Mouse (Mus musculus) cortical plate, adult 2 months (tissue): ENCODE measurements around the gene Nek4.

ENCODE experiments used
- CTCF ChIP-seq: fragments of 200-500 bp; IDR thresholded peaks from 2 replicates; pipeline ENCODE4 v1.5.1; 2011; ENCODE audit warnings: mild to moderate bottlenecking, control low read depth, low read length; ENCODE audit not compliant: insufficient read depth; ENCODE audit errors: extremely low read depth
- POLR2A ChIP-seq: fragments of 200-500 bp; IDR thresholded peaks from 2 replicates; pipeline ENCODE4 v1.6.1; 2011; ENCODE audit warnings: mild to moderate bottlenecking, low read length, control low read depth; ENCODE audit not compliant: insufficient read depth; ENCODE audit errors: extremely low read depth

- TF ChIP-seq CTCF (no peak), POLR2A (no peak)
Measured at GRCm38 (mm10) chr14:30907814-30908265, 43.3 kb upstream of the Nek4 start.
